Mouse (Mus musculus) cerebellum, adult (tissue): ENCODE data around the gene Eef2.
"Not testable (repeated sequence)": the region's sequence is repeated elsewhere in the genome, so short reads cannot be mapped to it uniquely, and the experiment has no call there.

ENCODE experiments used
- ATAC-seq: cut with Nextera tagmentation; 2 replicates; pipeline ENCODE4 v1.9.2; 2017; ENCODE audit warnings: mild to moderate bottlenecking, moderate library complexity, mixed read lengths; ENCODE audit not compliant: insufficient number of reproducible peaks, low FRiP score, low TSS enrichment

Gene Eef2

GRCm38 (mm10) chr10:81177958-81178712, 1.7 kb downstream of the Eef2 start:
- ATAC-seq, result no peak

DNA sequence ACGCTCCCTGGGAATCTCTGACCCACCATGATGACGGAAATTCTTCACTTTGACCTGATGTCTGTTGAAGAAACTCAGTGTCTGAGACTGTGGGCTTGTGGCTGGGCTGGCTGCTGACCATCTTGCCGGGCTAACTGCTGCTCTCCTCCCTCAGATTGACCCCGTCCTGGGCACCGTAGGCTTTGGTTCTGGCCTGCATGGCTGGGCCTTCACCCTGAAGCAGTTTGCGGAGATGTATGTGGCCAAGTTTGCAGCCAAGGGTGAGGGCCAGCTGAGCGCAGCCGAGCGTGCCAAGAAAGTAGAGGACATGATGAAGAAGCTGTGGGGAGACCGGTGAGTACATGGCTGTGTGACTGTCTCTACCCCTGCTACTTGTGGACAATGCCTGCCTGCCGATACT, 2.5 kb downstream of the Eef2 start:
- ATAC-seq, result no peak

DNA sequence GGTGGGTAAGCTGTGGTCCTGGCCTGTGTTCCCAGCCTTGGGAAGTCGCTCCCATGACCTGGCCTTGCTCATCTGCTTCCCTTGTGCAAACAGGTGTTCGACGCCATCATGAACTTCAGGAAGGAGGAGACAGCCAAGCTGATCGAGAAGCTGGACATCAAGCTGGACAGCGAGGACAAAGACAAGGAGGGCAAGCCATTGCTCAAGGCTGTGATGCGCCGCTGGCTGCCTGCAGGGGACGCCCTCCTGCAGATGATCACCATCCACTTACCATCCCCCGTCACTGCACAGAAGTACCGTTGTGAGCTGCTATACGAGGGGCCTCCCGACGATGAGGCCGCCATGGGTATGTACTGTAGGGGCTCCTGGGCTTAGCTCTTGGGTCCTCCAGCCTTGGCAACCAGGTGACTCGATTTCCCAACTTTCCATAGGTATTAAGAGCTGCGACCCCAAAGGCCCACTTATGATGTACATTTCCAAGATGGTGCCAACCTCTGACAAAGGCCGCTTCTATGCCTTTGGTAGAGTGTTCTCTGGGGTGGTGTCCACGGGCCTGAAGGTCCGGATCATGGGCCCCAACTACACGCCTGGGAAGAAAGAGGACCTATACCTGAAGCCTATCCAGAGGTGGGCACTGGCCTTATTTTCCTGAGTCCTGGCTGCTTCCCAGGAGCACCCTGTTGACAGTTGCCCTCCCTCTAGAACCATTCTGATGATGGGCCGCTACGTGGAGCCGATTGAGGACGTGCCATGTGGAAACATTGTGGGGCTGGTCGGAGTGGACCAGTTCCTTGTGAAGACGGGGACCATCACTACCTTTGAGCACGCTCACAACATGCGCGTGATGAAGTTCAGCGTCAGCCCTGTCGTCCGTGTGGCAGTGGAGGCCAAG, 3.3 kb downstream of the Eef2 start:
- no peak for ATAC-seq

DNA sequence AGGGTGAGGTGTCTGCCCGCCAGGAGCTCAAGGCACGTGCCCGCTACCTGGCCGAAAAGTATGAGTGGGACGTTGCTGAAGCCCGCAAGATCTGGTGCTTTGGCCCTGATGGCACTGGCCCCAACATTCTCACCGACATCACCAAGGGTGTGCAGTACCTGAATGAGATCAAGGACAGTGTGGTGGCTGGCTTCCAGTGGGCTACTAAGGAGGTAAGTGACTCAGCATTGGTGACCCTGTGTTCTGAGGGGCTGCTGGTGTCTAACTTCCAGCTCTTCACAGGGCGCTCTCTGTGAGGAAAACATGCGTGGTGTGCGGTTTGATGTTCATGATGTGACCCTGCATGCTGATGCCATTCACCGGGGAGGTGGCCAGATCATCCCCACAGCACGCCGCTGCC, 4.5 kb downstream of the Eef2 start:
- ATAC-seq, result no peak

DNA sequence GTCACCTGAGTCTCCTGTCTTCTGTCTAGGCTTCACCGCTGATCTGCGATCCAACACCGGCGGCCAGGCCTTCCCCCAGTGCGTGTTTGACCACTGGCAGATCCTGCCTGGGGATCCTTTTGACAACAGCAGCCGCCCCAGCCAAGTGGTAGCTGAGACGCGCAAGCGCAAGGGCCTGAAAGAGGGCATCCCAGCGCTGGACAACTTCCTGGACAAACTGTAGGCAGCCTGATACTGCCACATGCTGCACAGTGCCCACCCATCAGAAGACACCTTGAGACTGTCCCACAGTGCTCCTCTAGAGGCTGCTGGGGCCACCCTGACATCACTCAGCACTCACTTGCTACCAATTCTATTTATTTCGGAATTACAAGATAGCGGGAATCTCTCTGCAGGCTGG, 5.4 kb downstream of the Eef2 start:
- not testable (repeated sequence) for ATAC-seq

- ATAC-seq, result peak; percentile 87
Observed at GRCm38 (mm10) chr10:81182336-81183333, 6.2 kb downstream of the Eef2 start, which contains the start of gene Dapk3. Gene Dapk3, plus strand, starts transcription at chr10:81183005.

- ATAC-seq, result no peak
Observed at GRCm38 (mm10) chr10:81183805-81184204, 7.4 kb downstream of the Eef2 start, which contains the start of gene 4930442H23Rik. Gene 4930442H23Rik, minus strand, starts transcription at chr10:81183849.

- no peak for ATAC-seq
Observed at GRCm38 (mm10) chr10:81184765-81185164, 8.3 kb downstream of the Eef2 start.

DNA sequence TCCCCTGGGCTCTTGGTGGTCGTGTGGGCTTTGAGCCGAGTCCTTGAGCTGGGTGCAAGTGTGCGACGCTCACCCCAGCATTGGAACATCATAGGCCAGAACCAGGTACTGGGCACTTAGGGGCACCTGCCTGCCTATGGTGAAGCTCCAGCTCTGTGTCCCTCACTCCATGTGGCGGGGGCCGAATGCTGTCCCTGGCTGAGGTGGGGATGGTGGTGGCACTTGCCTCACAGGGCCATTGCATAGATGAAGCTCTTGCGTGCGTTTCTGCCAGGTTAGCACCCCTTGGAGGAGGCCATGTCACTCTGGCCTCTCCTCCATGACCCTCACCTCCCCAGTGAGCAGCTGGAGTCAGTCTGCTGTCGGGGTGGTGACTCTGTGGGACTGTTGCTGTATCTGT, 10.7 kb downstream of the Eef2 start:
- no peak for ATAC-seq

DNA sequence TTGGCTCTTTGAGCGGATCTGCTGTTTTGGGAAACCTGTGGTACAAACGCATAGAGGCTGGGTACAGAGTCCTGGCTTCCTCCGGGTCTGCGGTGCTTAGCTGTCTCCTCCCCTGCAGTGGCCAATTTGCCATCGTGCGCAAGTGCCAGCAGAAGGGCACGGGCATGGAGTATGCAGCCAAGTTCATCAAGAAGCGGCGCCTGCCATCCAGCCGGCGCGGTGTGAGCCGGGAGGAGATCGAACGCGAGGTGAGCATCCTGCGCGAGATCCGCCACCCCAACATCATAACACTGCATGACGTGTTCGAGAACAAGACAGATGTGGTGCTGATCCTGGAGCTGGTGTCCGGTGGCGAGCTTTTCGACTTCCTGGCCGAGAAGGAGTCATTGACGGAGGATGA, 13.4 kb downstream of the Eef2 start:
- ATAC-seq, result no peak

GRCm38 (mm10) chr10:81190236-81190911, 13.9 kb downstream of the Eef2 start:
- ATAC-seq, result no peak

DNA sequence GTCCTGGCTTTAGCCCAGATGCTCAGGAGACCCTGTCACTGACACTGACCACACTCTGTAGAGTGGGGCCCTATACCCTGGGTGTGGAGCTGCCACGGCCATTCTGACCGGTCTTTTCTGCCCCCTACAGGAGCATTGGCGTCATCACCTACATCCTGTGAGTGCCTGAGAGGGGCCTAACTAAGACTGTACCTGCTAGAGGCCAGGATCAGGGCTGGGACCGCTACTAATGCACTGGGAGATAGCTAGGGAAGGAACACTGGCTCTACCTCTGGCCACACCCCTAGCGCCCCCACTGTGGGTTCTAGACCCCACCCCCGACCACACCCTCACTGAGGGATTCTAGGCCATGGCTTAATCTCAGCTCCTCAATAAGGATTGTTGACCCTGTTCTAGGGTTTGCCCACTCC, 14.5 kb downstream of the Eef2 start:
- ATAC-seq, result no peak

- ATAC-seq, result no peak
Observed at GRCm38 (mm10) chr10:81191342-81191982, 15.0 kb downstream of the Eef2 start.

DNA sequence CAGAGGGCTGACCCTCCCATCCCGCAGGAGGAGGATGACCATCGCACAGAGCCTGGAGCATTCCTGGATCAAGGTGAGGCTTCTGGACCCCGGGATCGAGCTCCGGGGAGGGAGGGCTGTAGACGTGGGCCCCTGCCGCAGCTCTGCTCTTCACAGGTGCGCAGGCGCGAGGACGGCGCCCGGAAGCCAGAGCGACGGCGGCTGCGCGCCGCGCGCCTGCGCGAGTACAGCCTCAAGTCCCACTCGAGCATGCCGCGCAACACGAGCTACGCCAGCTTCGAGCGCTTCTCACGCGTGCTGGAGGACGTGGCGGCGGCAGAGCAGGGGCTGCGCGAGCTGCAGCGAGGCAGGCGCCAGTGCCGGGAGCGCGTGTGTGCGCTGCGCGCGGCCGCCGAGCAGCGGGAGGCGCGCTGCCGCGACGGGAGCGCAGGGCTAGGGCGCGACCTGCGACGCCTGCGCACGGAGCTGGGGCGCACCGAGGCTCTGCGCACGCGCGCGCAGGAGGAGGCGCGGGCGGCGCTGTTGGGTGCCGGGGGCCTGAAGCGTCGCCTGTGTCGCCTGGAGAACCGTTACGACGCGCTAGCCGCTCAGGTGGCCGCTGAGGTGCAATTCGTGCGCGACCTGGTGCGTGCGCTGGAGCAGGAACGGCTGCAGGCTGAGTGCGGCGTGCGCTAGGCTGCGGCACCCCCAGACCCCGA, 16.0 kb downstream of the Eef2 start:
- peak; percentile 64; the same call in 1 of the 2 replicates for ATAC-seq

DNA sequence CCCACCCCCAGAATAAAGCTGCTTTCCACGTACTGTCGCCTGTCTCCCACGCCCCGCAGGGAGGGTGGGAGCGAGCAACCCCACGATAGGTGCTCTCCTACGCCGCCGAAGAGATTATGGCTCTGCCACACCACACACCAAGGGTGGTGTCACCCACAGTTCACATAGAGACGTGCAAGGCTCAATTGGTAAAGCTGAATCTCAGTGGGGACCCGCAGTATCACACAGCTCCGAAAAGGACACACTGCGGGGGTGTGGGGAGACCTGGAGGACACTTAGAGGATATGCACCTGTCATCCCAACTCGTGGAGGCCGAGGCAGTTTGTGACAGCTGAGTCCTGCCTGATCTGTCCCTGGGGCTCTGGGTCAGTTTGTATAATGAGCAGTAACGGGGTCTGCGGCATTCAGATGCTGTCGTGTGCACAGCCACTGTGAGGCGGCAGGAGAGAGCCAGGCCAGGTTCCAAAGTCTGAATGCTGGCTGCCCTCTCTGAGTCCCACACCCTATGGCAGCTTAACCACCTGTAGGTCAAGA, 16.6 kb downstream of the Eef2 start:
- ATAC-seq, result peak; percentile 16; the same call in 1 of the 2 replicates

DNA sequence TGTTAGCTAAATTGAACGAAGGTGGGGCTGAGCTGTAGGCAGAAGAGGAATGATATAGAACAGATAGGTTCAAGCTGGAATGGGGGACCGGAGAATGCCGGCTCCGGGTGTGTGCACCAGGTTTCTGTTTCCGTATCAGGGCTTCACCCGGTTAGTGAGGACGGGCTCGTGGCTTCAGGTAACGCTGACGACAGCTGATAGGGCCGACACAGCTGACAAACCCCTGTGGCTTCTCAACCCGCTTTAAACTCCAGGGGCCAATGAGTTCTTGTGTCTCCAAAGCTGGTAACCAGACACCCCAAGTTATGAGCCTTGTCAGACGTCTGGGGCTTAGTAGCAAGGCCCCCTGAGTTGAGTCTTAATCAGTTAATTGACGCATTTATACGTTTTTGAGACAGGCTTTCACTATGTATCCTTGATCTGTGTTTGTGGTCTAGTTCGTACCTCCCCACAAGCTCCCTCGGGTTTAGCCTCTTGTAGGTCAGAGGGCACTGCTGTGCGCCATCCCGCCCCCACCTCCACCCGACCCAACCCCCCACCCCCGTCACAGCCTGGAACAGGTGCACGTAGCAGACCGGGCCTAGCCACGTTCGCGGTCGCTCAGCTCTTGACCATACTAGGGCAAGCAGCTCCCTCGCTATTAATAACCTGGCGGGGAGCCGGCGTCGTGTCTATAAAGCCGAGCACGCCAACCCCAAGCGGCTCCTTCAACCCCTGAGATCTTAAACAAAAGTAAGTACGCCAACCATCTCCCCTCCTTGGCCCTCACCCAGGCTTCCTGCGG, 17.8 kb downstream of the Eef2 start:
- no peak for ATAC-seq

- no peak for ATAC-seq
Observed at GRCm38 (mm10) chr10:81195300-81195699, 18.9 kb downstream of the Eef2 start.
